Mouse (Mus musculus): ENCODE measurements around the gene Olfr420.

Gene Olfr420

GRCm38 (mm10) chr1:174155333-174155732 lies at the start of gene Olfr420:
TSS of gene Olfr420 (plus strand) at chr1:174155633.
- no peak for DNase-seq (ENCODE audit: low read depth, low spot score)

- no peak for DNase-seq (ENCODE audit: low read depth, low spot score)
Measured at GRCm38 (mm10) chr1:174121062-174121461, 34.4 kb upstream of the Olfr420 start, which contains the start of gene Olfr231. TSS of gene Olfr231 (minus strand) at chr1:174121162.

- no peak for DNase-seq (ENCODE audit: low read depth, low spot score)
Measured at GRCm38 (mm10) chr1:174131217-174131616, 24.2 kb upstream of the Olfr420 start, which contains the start of gene Olfr424. TSS of gene Olfr424 (plus strand) at chr1:174131517.

GRCm38 (mm10) chr1:174131999-174132398 lies 23.4 kb upstream of the Olfr420 start:
- no peak for DNase-seq (ENCODE audit: low read depth, low spot score)

- DNase-seq (ENCODE audit: low read depth, low spot score) = no peak
Measured at GRCm38 (mm10) chr1:174141384-174141783, 14.0 kb upstream of the Olfr420 start.

GRCm38 (mm10) chr1:174146696-174147095 lies 8.7 kb upstream of the Olfr420 start:
- no peak for DNase-seq (ENCODE audit: low read depth, low spot score)

GRCm38 (mm10) chr1:174149289-174149688 lies 6.1 kb upstream of the Olfr420 start:
- no peak for DNase-seq (ENCODE audit: low read depth, low spot score)

- no peak for DNase-seq (ENCODE audit: low read depth, low spot score)
Measured at GRCm38 (mm10) chr1:174157622-174158021, 2.2 kb downstream of the Olfr420 start.

GRCm38 (mm10) chr1:174158512-174158911 lies 3.1 kb downstream of the Olfr420 start:
- DNase-seq (ENCODE audit: low read depth, low spot score) = no peak

- no peak for DNase-seq (ENCODE audit: low read depth, low spot score)
Measured at GRCm38 (mm10) chr1:174159095-174159494, 3.7 kb downstream of the Olfr420 start.

- peak; percentile 4 for DNase-seq (ENCODE audit: low read depth, low spot score)
Measured at GRCm38 (mm10) chr1:174169024-174169423, 13.6 kb downstream of the Olfr420 start.

GRCm38 (mm10) chr1:174170706-174171501 lies 15.5 kb downstream of the Olfr420 start:
- no peak for DNase-seq (ENCODE audit: low read depth, low spot score)

- DNase-seq (ENCODE audit: low read depth, low spot score) = peak; percentile 0
Measured at GRCm38 (mm10) chr1:174171537-174171936, 16.1 kb downstream of the Olfr420 start.

GRCm38 (mm10) chr1:174172605-174173004 lies 17.2 kb downstream of the Olfr420 start, which contains the start of gene Spta1:
TSS of gene Spta1 (plus strand) at chr1:174172776.
- peak; percentile 1 for DNase-seq (ENCODE audit: low read depth, low spot score)

GRCm38 (mm10) chr1:174204699-174205098 lies 49.3 kb downstream of the Olfr420 start:
- DNase-seq (ENCODE audit: low read depth, low spot score) = no peak
